Mouse (Mus musculus) heart, embryonic 10.5 days (tissue): ENCODE measurements at regions not wholly inside any gene's neighbourhood (a gene's known extent, or its start where the extent isn't known, plus 50 kb on each side); places are given as distances from the start of the nearest gene placed in this dataset.
"Not testable (repeated sequence)": the region's sequence is repeated elsewhere in the genome, so short reads cannot be mapped to it uniquely, and the experiment has no call there.

Experiments used
- DNase-seq: peaks from one replicate; pipeline ENCODE4 v3.0.0-alpha.2; 2017; ENCODE audit warnings: low spot score
- H3K27ac ChIP-seq: fragments of 300-500 bp; sonication (generic); 2 replicates; pipeline ENCODE4 v1.5.1; 2016; ENCODE audit warnings: mild to moderate bottlenecking
- H3K27me3 ChIP-seq: fragments of 300-500 bp; sonication (generic); 2 replicates; pipeline ENCODE4 v1.6.1; 2016; ENCODE audit warnings: mild to moderate bottlenecking; ENCODE audit not compliant: poor library complexity, insufficient read depth, severe bottlenecking
- H3K36me3 ChIP-seq: fragments of 300-500 bp; sonication (generic); 2 replicates; pipeline ENCODE4 v1.6.1; 2016; ENCODE audit warnings: mild to moderate bottlenecking, moderate library complexity
- H3K4me1 ChIP-seq: fragments of 300-500 bp; sonication (generic); 2 replicates; pipeline ENCODE4 v1.6.1; 2016; ENCODE audit warnings: mild to moderate bottlenecking
- H3K4me3 ChIP-seq: fragments of 300-500 bp; sonication (generic); 2 replicates; pipeline ENCODE4 v1.5.1; 2016; ENCODE audit warnings: mild to moderate bottlenecking, moderate library complexity
- H3K9me3 ChIP-seq: fragments of 300-500 bp; sonication (generic); 2 replicates; pipeline ENCODE4 v1.6.1; 2016; ENCODE audit warnings: mild to moderate bottlenecking, moderate library complexity
- WGBS: fragments of 180-500 bp; shearing (Covaris S2); methylation state at CpG from one replicate; pipeline ENCODE4 v1.1.7; 2016; 5-methylcytosine and 5-hydroxymethylcytosine counted together

DNA sequence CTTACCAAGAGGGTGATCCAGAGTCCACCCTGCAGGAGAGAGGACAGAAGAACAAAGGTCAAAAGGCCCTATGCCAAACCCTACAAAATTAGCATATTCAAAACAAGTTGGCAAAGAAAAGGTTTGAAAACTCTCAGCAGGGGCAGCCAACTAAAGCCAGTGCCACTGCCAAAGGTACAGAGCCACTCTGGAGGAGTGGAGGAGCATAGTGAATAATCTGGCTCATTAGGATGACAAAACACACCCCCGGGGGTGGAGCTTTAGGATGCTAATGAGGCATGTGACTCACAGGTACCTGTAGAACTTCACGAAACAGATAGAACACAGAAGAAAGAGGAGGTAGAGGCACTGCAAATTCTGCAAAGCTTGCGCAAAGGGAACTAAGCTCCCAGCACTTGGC, 110.7 kb upstream of the Lnx1 start:
- DNase-seq, result no peak
- Histone ChIP-seq H3K9me3 (no peaks in the 10 kb centered on the region), H3K4me1 (peaks cover 19% of the 10 kb centered on the region), H3K4me3 (no peak overlapping the region), H3K27ac (no peak overlapping the region), H3K27me3 (peaks cover 65% of the 10 kb centered on the region), H3K36me3 (no peaks in the 10 kb centered on the region)
- WGBS, result 32% methylated on average over 3 of the region's 3 CpGs

DNA sequence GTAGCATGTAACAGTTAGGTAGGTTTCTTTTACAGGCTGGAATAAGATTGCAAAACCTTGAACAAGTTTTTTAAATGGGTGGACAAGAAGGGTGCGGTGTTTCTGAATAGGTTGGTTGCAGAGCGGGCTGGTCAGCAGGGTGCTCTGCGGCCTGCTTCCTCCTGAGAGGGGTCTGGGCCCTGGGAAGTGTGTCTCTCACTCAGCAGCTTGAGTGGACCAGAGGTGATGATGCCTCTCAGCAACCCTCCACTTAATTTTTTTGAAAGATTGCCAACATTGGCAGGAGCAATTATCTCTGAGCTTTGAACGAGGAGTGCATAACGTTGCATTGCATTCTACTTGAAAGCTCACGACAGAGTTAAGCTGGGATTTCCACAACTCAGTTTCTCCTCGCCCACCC, 108.3 kb upstream of the Lnx1 start:
- Histone ChIP-seq H3K27ac (no peak overlapping the region), H3K4me1 (peaks cover 13% of the 10 kb centered on the region; the same call in 1 of the 2 replicates), H3K36me3 (no peaks in the 10 kb centered on the region), H3K4me3 (0 out of 2 replicates have a peak overlapping the region, but pooled peaks have one; percentile 5), H3K9me3 (no peaks in the 10 kb centered on the region), H3K27me3 (peaks cover 72% of the 10 kb centered on the region)
- peak; percentile 83 for DNase-seq
- 24% methylated on average over 7 of the region's 7 CpGs for WGBS

DNA sequence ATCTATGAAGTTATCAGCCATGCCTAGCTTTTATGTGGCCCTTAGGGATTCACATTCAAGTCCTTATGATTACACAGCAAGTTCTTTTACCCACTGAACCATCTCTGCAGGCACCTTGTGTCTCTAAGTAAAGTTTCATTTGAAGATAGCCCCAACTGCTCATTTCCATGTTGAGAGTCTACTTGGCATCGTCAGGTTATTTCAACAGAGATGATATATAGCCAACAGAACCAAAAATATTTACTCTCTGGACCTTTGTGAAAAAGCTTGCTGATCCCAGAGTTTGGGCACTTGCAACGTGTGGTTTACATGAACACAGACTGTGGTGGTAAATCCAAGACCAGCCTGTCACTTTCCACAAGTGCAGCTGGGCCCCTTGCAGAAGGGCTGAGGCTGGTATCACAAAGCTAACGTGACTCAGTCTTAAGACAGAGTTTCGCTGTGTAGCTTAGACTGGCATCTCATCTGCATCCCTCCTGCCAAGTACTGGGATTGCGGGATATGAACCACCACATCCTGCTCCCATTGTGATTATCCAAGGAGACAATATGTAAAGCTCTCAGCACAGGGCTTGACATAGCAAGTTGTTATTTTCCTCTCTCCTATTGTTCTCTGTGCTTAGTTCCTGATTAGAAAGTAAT, 105.0 kb upstream of the Lnx1 start:
- H3K9me3 ChIP-seq, result no peaks in the 10 kb centered on the region
- no peak overlapping the region for H3K4me3 ChIP-seq
- peaks cover 53% of the 10 kb centered on the region for H3K27me3 ChIP-seq
- no peak for DNase-seq
- H3K36me3 ChIP-seq, result no peaks in the 10 kb centered on the region
- peaks cover 13% of the 10 kb centered on the region; the same call in 1 of the 2 replicates for H3K4me1 ChIP-seq
- H3K27ac ChIP-seq, result no peak overlapping the region
- 70% methylated on average over 5 of the region's 5 CpGs for WGBS

DNA sequence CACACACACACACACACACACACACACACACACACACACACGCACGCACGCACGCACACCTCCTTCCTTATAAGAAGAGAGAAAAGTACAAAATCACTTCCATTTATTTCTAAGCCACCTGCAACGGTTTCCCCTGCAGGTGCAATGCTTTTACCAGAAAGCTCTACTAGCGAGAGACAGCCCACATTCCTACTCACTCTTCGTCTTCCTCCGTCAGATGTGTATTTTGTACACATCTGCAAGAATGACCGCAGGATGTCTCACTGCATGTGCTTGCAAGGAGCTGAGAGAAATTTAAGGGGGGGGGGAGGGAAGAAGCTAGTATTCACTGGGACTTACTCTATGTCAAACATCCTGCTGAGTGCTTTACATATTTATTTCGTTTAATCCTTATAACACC, 99.2 kb upstream of the Lnx1 start:
- Histone ChIP-seq H3K27ac (no peak overlapping the region), H3K27me3 (peaks cover 56% of the 10 kb centered on the region), H3K36me3 (no peaks in the 10 kb centered on the region), H3K4me3 (no peak overlapping the region), H3K9me3 (no peaks in the 10 kb centered on the region), H3K4me1 (no peaks in the 10 kb centered on the region)
- WGBS, result 79% methylated on average over 8 of the region's 10 CpGs
- no peak for DNase-seq

DNA sequence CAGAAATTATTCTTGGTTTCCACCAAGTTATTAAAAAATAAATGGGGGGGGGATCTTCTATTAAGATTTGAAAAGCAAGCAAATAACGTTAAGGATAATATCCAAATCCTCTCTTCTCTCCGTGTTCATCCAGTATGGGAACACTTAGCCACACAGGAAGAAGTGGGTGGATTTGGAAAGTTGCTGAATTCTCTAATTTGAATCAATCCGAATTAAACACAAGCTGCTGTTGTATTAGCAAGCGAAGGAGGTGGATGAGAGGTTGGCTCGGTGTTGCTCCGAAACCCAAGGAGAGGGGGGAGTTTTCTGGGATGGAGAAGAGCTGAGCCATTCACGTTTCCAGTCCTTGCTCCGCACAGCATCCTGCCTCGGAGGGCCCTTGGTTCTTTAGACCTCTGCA, 97.6 kb upstream of the Lnx1 start:
- H3K36me3 ChIP-seq, result no peaks in the 10 kb centered on the region
- no peak overlapping the region for H3K4me3 ChIP-seq
- peaks cover 56% of the 10 kb centered on the region for H3K27me3 ChIP-seq
- no peaks in the 10 kb centered on the region for H3K9me3 ChIP-seq
- DNase-seq, result no peak
- no peak overlapping the region for H3K27ac ChIP-seq
- WGBS, result 80% methylated on average over 9 of the region's 9 CpGs
- peaks cover 3% of the 10 kb centered on the region; the same call in 1 of the 2 replicates for H3K4me1 ChIP-seq

DNA sequence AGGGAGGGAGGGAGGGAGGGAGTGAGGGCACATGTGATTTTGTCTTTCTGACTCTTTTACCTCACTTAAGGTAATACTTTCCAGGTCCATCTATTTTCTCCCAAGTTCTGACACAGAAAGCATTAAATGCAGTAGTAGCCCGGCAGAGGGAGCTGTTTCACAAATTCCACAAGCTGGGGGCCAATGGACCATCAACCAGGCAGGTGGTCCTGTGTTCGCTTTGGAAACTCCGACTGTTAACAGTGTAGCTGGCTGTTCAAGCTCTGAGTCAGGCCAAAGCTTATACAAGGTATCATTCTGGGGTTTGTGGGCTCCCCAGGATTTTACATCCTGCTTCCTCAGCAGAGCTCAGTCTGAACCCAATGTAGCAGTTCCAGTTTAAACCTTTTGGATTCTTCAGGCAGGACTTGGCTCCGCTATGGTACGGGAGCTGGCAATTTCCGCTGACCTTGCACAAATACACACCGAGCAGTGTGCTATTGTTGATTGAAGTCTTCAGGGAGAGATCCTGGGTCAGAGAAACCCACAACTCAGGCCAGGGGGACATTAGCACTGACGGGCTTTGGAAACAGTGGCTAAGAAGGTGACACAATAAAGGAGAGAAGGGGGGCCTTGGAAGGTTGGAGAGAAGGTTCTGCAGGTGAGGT, 93.8 kb upstream of the Lnx1 start:
- Histone ChIP-seq H3K4me1 (peaks cover 18% of the 10 kb centered on the region), H3K36me3 (no peaks in the 10 kb centered on the region), H3K9me3 (no peaks in the 10 kb centered on the region), H3K4me3 (no peak overlapping the region), H3K27ac (no peak overlapping the region), H3K27me3 (peaks cover 50% of the 10 kb centered on the region)
- 44% methylated on average over 8 of the region's 8 CpGs for WGBS
- peak; percentile 86 for DNase-seq

DNA sequence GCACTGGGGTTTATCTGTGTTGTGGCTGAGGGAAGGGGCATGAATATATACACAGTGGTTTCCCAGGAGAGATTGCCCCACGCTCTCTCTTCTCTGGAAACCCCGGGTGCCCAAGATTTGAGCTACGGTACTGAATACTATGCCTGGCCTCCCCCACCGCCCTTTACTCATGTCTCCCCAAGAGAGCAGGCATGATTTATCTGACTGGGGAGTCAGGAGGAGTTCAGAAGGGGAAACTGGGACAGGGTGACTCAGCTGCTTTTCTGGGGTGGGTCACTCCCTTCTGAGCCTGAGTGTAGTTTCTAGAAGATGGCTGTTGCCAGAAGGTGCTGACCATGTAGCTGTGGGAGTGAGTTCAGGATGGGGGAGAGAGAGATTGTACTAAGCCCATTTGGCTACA, 92.0 kb upstream of the Lnx1 start:
- H3K27me3 ChIP-seq, result peaks cover 39% of the 10 kb centered on the region
- H3K4me1 ChIP-seq, result peaks cover 18% of the 10 kb centered on the region
- no peak overlapping the region for H3K4me3 ChIP-seq
- H3K36me3 ChIP-seq, result no peaks in the 10 kb centered on the region
- peak overlapping the region; percentile 42; the same call in 1 of the 2 replicates for H3K27ac ChIP-seq
- 85% methylated on average over 4 of the region's 4 CpGs for WGBS
- DNase-seq, result no peak
- H3K9me3 ChIP-seq, result no peaks in the 10 kb centered on the region

DNA sequence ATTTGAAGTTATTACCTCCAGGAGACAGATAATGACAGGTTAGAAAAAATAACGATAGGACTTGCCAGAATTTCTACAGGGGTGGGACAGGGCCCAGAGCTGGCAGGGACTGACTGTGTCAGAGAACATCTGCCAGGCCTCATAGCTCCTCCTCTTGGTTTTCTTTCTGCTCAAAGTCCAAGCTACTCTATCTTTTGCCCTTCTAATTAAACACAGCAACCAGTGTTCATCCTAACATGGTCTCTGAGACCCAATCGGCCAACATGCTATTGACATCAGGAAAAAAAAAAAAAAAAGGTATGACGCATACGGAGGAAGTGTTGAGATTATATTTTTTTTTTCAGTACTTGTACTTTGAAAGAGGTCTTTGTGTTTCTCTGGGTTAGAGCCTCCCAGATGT, 90.7 kb upstream of the Lnx1 start:
- DNase-seq, result no peak
- H3K27ac ChIP-seq, result no peak overlapping the region
- peaks cover 18% of the 10 kb centered on the region for H3K4me1 ChIP-seq
- no peaks in the 10 kb centered on the region for H3K36me3 ChIP-seq
- no peak overlapping the region for H3K4me3 ChIP-seq
- no peaks in the 10 kb centered on the region for H3K9me3 ChIP-seq
- WGBS, result 65% methylated on average over 4 of the region's 4 CpGs
- H3K27me3 ChIP-seq, result peaks cover 28% of the 10 kb centered on the region

DNA sequence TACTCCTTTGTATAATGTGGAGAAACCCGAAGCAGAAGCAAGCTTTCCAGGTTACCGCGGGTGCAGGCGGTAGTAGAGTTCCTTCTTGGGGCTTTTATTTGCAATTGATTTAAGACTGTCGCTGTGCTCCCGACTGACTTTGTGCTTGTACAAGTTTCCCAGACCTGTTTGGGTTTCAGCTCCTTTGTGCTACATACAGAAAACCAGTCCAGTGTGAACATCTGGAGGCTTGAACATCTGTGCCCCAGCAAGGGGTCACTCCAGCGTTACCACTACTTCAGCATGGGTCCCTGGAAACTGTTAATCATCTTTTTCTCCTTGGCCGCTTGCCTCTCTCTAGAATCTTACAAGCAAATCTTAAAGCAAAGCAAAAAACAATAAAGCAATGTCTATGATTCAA, 90.2 kb upstream of the Lnx1 start:
- Histone ChIP-seq H3K4me3 (no peak overlapping the region), H3K36me3 (no peaks in the 10 kb centered on the region), H3K4me1 (peaks cover 18% of the 10 kb centered on the region), H3K27ac (peak overlapping the region; percentile 78), H3K27me3 (peaks cover 28% of the 10 kb centered on the region), H3K9me3 (no peaks in the 10 kb centered on the region)
- no peak for DNase-seq
- whole genome bisulfite sequencing, result 37% methylated on average over 8 of the region's 8 CpGs

DNA sequence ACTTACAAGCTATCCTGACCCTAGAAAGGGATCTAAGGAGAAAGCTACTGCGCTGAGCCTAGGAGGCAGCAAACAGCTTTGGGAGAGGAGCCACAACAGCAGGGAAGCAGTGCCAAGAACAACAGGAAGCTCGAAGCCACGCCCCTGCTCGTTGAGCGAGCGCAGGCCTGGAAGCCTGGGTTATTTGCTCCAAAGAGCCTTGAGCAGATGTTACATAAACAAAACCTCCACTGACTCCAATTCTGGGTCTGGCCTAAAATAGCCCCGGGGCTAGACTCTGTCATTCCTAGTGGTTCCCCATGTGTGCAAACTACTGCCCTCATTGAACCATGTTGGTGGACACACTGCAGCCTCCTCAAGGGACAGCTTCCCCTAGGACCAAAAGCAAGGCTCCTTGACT, 89.6 kb upstream of the Lnx1 start:
- 3% methylated on average over 7 of the region's 7 CpGs for WGBS
- Histone ChIP-seq H3K36me3 (no peaks in the 10 kb centered on the region), H3K9me3 (no peaks in the 10 kb centered on the region), H3K27ac (peak overlapping the region; percentile 78), H3K4me3 (peak overlapping the region; percentile 37), H3K27me3 (peaks cover 28% of the 10 kb centered on the region), H3K4me1 (peaks cover 18% of the 10 kb centered on the region)
- DNase-seq, result peak; percentile 85

DNA sequence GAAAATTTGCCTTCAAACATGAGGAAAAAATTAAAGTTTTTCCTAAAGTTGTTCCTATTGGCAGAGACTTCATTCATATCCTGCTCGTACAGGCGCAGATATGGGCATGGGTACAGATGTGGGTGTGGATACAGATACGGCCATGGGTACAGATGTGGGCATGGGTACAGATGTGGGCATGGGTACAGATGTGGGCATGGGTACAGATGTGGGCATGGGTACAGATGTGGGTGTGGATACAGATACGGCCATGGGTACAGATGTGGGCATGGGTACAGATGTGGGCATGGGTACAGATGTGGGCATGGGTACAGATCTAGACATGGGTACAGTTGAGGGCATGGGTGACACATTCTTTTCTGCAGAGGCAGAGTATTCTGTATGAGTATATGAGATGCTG, 87.8 kb upstream of the Lnx1 start:
- Histone ChIP-seq H3K4me1 (peaks cover 15% of the 10 kb centered on the region), H3K27me3 (peaks cover 19% of the 10 kb centered on the region)
- not testable (repeated sequence) for H3K27ac ChIP-seq, DNase-seq, H3K36me3 ChIP-seq, H3K4me3 ChIP-seq, H3K9me3 ChIP-seq
- WGBS, result 93% methylated on average over 4 of the region's 4 CpGs

DNA sequence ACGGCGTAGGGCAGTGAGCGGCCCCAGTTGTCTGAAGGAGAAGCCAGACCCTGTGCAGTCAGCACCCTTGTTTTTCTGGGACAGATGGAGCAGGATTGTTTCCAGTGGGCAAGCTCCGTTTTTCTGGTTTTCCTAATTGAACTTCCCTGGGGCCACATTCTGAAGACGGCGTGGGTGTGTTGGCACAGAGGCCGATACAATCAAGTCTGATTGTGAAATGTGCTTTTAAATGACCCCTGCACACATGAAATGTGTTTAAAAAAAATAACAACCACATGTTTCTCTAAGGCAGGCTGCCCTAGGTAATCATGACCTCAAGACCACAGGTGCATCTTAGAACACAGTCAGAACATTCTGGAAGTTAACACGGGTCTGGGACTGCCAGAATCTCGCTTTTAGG, 81.2 kb upstream of the Lnx1 start:
- WGBS, result 83% methylated on average over 9 of the region's 9 CpGs

DNA sequence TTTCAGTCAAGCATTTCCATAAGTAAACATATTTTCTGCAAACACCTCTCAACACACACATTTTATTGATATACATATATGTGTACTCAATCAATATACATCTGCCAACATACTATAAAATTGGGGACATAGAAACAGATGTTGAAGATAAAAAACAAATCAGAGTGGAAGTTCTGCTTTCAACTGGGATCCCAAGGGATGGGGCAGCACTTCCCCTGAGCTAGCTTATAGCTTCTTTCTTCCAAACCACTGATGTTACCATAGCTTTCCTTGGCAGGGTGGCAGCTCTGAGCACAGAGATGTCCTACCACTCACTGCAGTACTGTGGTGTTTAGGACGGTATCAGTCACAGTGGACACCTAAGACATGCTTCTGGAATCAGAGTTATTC, 75.4 kb upstream of the Lnx1 start:
- no peaks in the 10 kb centered on the region for H3K36me3 ChIP-seq
- H3K27me3 ChIP-seq, result peaks cover 4% of the 10 kb centered on the region; the same call in 1 of the 2 replicates
- no peak for DNase-seq
- WGBS, result 73% methylated on average over 1 of the region's 1 CpGs
- no peak overlapping the region for H3K4me3 ChIP-seq
- no peaks in the 10 kb centered on the region for H3K4me1 ChIP-seq
- no peaks in the 10 kb centered on the region for H3K9me3 ChIP-seq
- no peak overlapping the region for H3K27ac ChIP-seq

More for the DNA sequence above, 81.2 kb upstream of the Lnx1 start:
- peaks cover 6% of the 10 kb centered on the region; the same call in 1 of the 2 replicates for H3K27me3 ChIP-seq
- no peaks in the 10 kb centered on the region for H3K4me1 ChIP-seq
- H3K9me3 ChIP-seq, result no peaks in the 10 kb centered on the region
- DNase-seq, result no peak
- no peaks in the 10 kb centered on the region for H3K36me3 ChIP-seq
- no peak overlapping the region for H3K4me3 ChIP-seq
- H3K27ac ChIP-seq, result no peak overlapping the region
